Mouse (Mus musculus) B cell, adult 62 days (primary cell): Measurements from ENCODE around the gene Kank2. TPM values are rescaled to one million over a fixed set of nuclear protein-coding genes. Genes with fewer than 3 reads are reported as not detected.

ENCODE experiments used
- total RNA-seq: library from RNA; stranded (reverse); gene quantifications from 4 replicates; pipeline ENCODE4 v1.2.4, GENCODE M21; 2023

The Kank2 gene
- 0.23 to 0.76 TPM (median 0.41 TPM) in 4 replicates for total RNA-seq

GRCm38 (mm10) chr9:21798345-21799009 lies at the start of gene Kank2:
Kank2 (minus strand) TSS chr9:21798744.

DNA sequence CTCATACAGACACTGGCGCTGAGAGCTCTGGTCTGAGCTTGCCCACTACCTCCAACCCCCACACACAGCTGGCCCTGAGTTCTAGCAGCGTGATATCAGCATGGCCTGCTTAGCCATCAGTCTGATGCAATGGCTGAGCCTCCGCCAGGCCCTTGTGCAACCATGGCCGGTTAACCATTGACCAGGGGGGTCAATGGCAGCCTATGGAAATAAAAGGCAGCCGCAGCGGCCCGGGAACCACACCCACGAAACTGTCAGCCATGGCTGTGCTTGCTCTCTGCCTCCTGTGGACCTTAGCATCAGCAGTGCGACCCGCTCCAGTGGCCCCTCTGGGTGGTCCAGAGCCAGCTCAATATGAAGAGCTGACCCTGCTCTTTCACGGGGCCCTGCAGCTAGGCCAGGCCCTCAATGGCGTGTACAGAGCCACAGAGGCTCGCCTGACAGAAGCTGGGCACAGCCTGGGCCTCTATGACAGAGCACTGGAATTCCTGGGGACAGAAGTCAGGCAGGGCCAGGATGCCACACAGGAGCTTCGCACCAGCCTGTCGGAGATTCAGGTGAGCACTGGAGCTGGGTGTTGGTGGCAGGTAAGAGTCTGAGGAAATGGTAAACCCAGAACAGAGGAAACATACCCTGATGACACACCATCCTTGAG lies 36.8 kb upstream of the Kank2 start, which contains the start of gene Angptl8:
Angptl8 (plus strand) TSS at position 253 of the 655 bp plus-strand sequence.

GRCm38 (mm10) chr9:21760155-21761088 lies 38.1 kb downstream of the Kank2 start, which contains the start of gene Spc24:
Spc24 (minus strand) TSS chr9:21760303.

DNA sequence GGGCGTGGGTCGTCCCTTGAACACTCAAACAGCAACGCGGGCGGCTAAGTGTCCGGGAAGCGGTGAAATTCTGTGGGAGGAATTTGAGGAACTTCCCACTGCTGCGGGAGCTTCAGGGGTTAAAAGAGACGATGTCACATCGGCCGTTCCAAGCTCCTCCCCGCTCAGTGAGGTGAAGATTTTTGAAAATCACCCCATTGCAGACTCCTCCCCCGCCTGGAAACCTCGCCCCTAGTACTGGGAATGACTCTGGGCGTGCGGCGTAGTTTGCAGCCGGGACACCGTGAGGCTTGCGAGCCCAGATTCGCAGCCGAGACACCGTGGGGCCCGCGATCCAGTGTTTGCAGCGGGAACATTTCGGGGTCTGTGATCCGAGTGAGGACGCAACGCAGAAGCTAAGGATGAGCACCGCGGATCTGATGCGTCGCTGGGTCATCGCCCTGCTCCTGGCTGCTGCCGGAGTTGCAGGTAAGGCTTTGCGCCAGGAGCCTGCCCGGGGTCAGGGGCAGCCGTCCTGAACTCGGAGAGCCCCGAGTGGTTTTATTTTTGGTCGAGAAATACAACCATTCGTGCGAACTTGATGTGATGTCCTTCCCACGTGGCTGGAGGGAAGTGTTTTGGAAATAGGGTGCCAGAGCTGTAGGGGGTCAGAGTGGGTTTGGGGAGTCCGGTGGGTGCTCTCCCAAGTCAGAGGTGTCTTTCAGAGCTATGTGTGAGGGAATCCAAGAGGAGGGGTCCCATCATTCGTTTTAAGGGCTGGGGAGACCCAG lies 75.0 kb downstream of the Kank2 start, which contains the start of gene Ldlr:
Ldlr (plus strand) TSS at position 107 of the 770 bp plus-strand sequence.

Other genes starting within 250 kb of the Kank2 start
- 32.1 to 36.7 TPM (median 32.7 TPM) in 4 replicates for gene Timm29, start 206.0 kb downstream of the Kank2 start, total RNA-seq
- 13.4 to 17.8 TPM (median 15.4 TPM) in 4 replicates for gene Yipf2, start 205.9 kb downstream of the Kank2 start, total RNA-seq
- gene Smarca4, start 182.6 kb downstream of the Kank2 start, total RNA-seq: 102 to 108 TPM (median 105 TPM) in 4 replicates
- 17.1 to 22.6 TPM (median 18.9 TPM) in 4 replicates for gene Ldlr, start 75.3 kb downstream of the Kank2 start, total RNA-seq
- gene Spc24, start 38.4 kb downstream of the Kank2 start, total RNA-seq: 1.8 to 4.0 TPM (median 2.8 TPM) in 4 replicates
- gene Angptl8, start 36.8 kb upstream of the Kank2 start, total RNA-seq: not detected in 4 replicates
- gene Dock6, start 53.9 kb upstream of the Kank2 start, total RNA-seq: 13.1 to 17.6 TPM (median 16.5 TPM) in 4 replicates
- gene Rab3d, start 119.4 kb upstream of the Kank2 start, total RNA-seq: 3.3 to 5.5 TPM (median 3.6 TPM) in 4 replicates
- gene Ccdc159, start 128.7 kb upstream of the Kank2 start, total RNA-seq: 0.89 TPM in 1 of 4 replicates, not detected in the others
- 0.95 to 1.5 TPM in 2 of 4 replicates, not detected in the others for gene Tmem205, start 128.8 kb upstream of the Kank2 start, total RNA-seq
- gene Plppr2, start 138.3 kb upstream of the Kank2 start, total RNA-seq: 1.3 to 1.4 TPM (median 1.3 TPM) in 4 replicates
- gene Swsap1, start 157.0 kb upstream of the Kank2 start, total RNA-seq: 7.7 to 11.2 TPM (median 9.9 TPM) in 4 replicates
- not detected in 4 replicates for gene Epor, start 164.8 kb upstream of the Kank2 start, total RNA-seq
- not detected in 4 replicates for gene Rgl3, start 190.7 kb upstream of the Kank2 start, total RNA-seq
- not detected in 4 replicates for gene Ccdc151, start 203.9 kb upstream of the Kank2 start, total RNA-seq
- gene Prkcsh, start 204.1 kb upstream of the Kank2 start, total RNA-seq: 64.4 to 73.1 TPM (median 72.2 TPM) in 4 replicates